Mouse (Mus musculus): ENCODE measurements around the gene Dnajc16. TPM values are rescaled to one million over a fixed set of nuclear protein-coding genes. Genes with fewer than 3 reads are reported as not detected.

Gene Dnajc16
- polyA plus RNA-seq, 1 experiment from 2014 or later = 6.9 TPM

- no peaks in the 10 kb centered on the region for H3K9me3 ChIP-seq
- H3K4me3 ChIP-seq (replicated peaks) = no peak overlapping the region
- H3K4me1 ChIP-seq (replicated peaks) = peaks cover 33% of the 10 kb centered on the region
- H3K9ac ChIP-seq (replicated peaks) = no peak overlapping the region
- no peak overlapping the region for H3K27ac ChIP-seq
- H3K4me2 ChIP-seq (replicated peaks) = peak overlapping the region; percentile 97; the same call in 1 of the 2 replicates
- WGBS = 81% methylated on average over 6 of the region's 6 CpGs
- peaks cover 12% of the 10 kb centered on the region; the same call in 1 of the 2 replicates for H3K36me3 ChIP-seq
- no peak for ATAC-seq
- H3K27me3 ChIP-seq = no peaks in the 10 kb centered on the region
These were observed 69.8 kb downstream of the Dnajc16 start for GRCm38 (mm10) chr4:141720761-141721523.

GRCm38 (mm10) chr4:141719304-141719703 lies 71.4 kb downstream of the Dnajc16 start:
- Histone ChIP-seq H3K36me3 (peaks cover 12% of the 10 kb centered on the region; the same call in 1 of the 2 replicates), H3K9ac (replicated peaks) (no peak overlapping the region), H3K27me3 (no peaks in the 10 kb centered on the region), H3K4me2 (replicated peaks) (no peak overlapping the region), H3K4me3 (replicated peaks) (no peak overlapping the region), H3K9me3 (no peaks in the 10 kb centered on the region), H3K4me1 (replicated peaks) (peaks cover 35% of the 10 kb centered on the region), H3K27ac (no peak overlapping the region)
- WGBS = 95% methylated on average over 1 of the region's 1 CpGs
- no peak for ATAC-seq

- WGBS = 91% methylated on average over 4 of the region's 4 CpGs
- H3K4me3 ChIP-seq (replicated peaks) = no peak overlapping the region
- H3K36me3 ChIP-seq = peaks cover 20% of the 10 kb centered on the region
- no peak overlapping the region for H3K27ac ChIP-seq
- no peak for ATAC-seq
- H3K4me2 ChIP-seq (replicated peaks) = no peak overlapping the region
- no peaks in the 10 kb centered on the region for H3K27me3 ChIP-seq
- H3K9me3 ChIP-seq = no peaks in the 10 kb centered on the region
- no peak overlapping the region for H3K9ac ChIP-seq (replicated peaks)
- peaks cover 33% of the 10 kb centered on the region for H3K4me1 ChIP-seq (replicated peaks)
These were observed 73.1 kb downstream of the Dnajc16 start for GRCm38 (mm10) chr4:141717633-141718032.

- H3K4me1 ChIP-seq (replicated peaks) = peaks cover 10% of the 10 kb centered on the region
- no peaks in the 10 kb centered on the region for H3K27me3 ChIP-seq
- no peaks in the 10 kb centered on the region for H3K9me3 ChIP-seq
- 89% methylated on average over 2 of the region's 2 CpGs for WGBS
- H3K27ac ChIP-seq = no peak overlapping the region
- no peak overlapping the region for H3K4me2 ChIP-seq (replicated peaks)
- peaks cover 34% of the 10 kb centered on the region for H3K36me3 ChIP-seq
- H3K4me3 ChIP-seq (replicated peaks) = no peak overlapping the region
- no peak overlapping the region for H3K9ac ChIP-seq (replicated peaks)
- no peak for ATAC-seq
These were observed 75.7 kb downstream of the Dnajc16 start for GRCm38 (mm10) chr4:141715027-141715426.

- Histone ChIP-seq H3K4me3 (replicated peaks) (no peak overlapping the region), H3K27ac (no peak overlapping the region), H3K4me2 (replicated peaks) (no peak overlapping the region), H3K9ac (replicated peaks) (no peak overlapping the region), H3K36me3 (peaks cover 46% of the 10 kb centered on the region), H3K27me3 (no peaks in the 10 kb centered on the region), H3K4me1 (replicated peaks) (peaks cover 8% of the 10 kb centered on the region), H3K9me3 (no peaks in the 10 kb centered on the region)
- no peak for ATAC-seq
- 86% methylated on average over 5 of the region's 5 CpGs for WGBS
These were observed 77.1 kb downstream of the Dnajc16 start for GRCm38 (mm10) chr4:141713598-141714142.

- Histone ChIP-seq H3K27ac (no peak overlapping the region), H3K4me2 (replicated peaks) (no peak overlapping the region), H3K9ac (replicated peaks) (no peak overlapping the region), H3K4me3 (replicated peaks) (no peak overlapping the region), H3K27me3 (no peaks in the 10 kb centered on the region), H3K4me1 (replicated peaks) (peaks cover 8% of the 10 kb centered on the region), H3K9me3 (no peaks in the 10 kb centered on the region), H3K36me3 (peaks cover 66% of the 10 kb centered on the region)
- 97% methylated on average over 1 of the region's 1 CpGs for WGBS
- no peak for ATAC-seq
These were observed 79.5 kb downstream of the Dnajc16 start for GRCm38 (mm10) chr4:141711250-141711649.

Other genes with a start within 250 kb of the Dnajc16 start
- gene Fblim1, start 184.8 kb downstream of the Dnajc16 start, polyA plus RNA-seq (2015; fragmentation: Nextera tagmentation; extraction: Ambion mirVana) = 24.0 and 24.7 TPM in 2 replicates
- gene Tmem82, start 172.3 kb downstream of the Dnajc16 start, polyA plus RNA-seq (2015; fragmentation: Nextera tagmentation; extraction: Ambion mirVana) = 0.10 and 0.27 TPM in 2 replicates
- 0.17 and 0.19 TPM in 2 replicates for gene Slc25a34, start 167.1 kb downstream of the Dnajc16 start, polyA plus RNA-seq (2015; fragmentation: Nextera tagmentation; extraction: Ambion mirVana)
- gene Plekhm2, start 126.0 kb downstream of the Dnajc16 start, polyA plus RNA-seq (2015; fragmentation: Nextera tagmentation; extraction: Ambion mirVana) = 7.5 and 8.3 TPM in 2 replicates
- gene Rsc1a1, start 105.3 kb downstream of the Dnajc16 start, polyA plus RNA-seq (2015; fragmentation: Nextera tagmentation; extraction: Ambion mirVana) = 0.48 TPM in 1 of 2 replicates, not detected in the other
- 15.7 and 16.6 TPM in 2 replicates for gene Ddi2, start 67.5 kb downstream of the Dnajc16 start, polyA plus RNA-seq (2015; fragmentation: Nextera tagmentation; extraction: Ambion mirVana)
- not detected in 2 replicates for gene Agmat, start 44.3 kb downstream of the Dnajc16 start, polyA plus RNA-seq (2015; fragmentation: Nextera tagmentation; extraction: Ambion mirVana)
- 19.1 and 23.2 TPM in 2 replicates for gene Casp9, start 2.7 kb upstream of the Dnajc16 start, polyA plus RNA-seq (2015; fragmentation: Nextera tagmentation; extraction: Ambion mirVana)
- not detected in 2 replicates for gene Cela2a, start 35.2 kb upstream of the Dnajc16 start, polyA plus RNA-seq (2015; fragmentation: Nextera tagmentation; extraction: Ambion mirVana)
- not detected in 2 replicates for gene Ctrc, start 55.4 kb upstream of the Dnajc16 start, polyA plus RNA-seq (2015; fragmentation: Nextera tagmentation; extraction: Ambion mirVana)
- 72.6 and 89.7 TPM in 2 replicates for gene Efhd2, start 84.0 kb upstream of the Dnajc16 start, polyA plus RNA-seq (2015; fragmentation: Nextera tagmentation; extraction: Ambion mirVana)
- 3.0 and 3.4 TPM in 2 replicates for gene Fhad1, start 224.2 kb upstream of the Dnajc16 start, polyA plus RNA-seq (2015; fragmentation: Nextera tagmentation; extraction: Ambion mirVana)

Measured in midbrain, embryonic 13.5 days (tissue).